Mouse (Mus musculus) thymus, adult 2 months (tissue): ENCODE measurements around the gene Slc25a30.

Experiments used
- CTCF ChIP-seq: fragments of 200-500 bp; IDR thresholded peaks from 2 replicates; pipeline ENCODE4 v1.5.1; 2012; ENCODE audit warnings: mild to moderate bottlenecking, control low read depth, low read length, moderate library complexity, borderline replicate concordance; ENCODE audit not compliant: control insufficient read depth, poor library complexity, insufficient read depth; ENCODE audit errors: extremely low read depth
- POLR2A ChIP-seq: fragments of 200-500 bp; IDR thresholded peaks from 2 replicates; pipeline ENCODE4 v1.6.1; 2012; ENCODE audit warnings: mild to moderate bottlenecking, low read length, control low read depth, moderate library complexity; ENCODE audit not compliant: control insufficient read depth, poor library complexity, insufficient read depth; ENCODE audit errors: extremely low read depth

DNA sequence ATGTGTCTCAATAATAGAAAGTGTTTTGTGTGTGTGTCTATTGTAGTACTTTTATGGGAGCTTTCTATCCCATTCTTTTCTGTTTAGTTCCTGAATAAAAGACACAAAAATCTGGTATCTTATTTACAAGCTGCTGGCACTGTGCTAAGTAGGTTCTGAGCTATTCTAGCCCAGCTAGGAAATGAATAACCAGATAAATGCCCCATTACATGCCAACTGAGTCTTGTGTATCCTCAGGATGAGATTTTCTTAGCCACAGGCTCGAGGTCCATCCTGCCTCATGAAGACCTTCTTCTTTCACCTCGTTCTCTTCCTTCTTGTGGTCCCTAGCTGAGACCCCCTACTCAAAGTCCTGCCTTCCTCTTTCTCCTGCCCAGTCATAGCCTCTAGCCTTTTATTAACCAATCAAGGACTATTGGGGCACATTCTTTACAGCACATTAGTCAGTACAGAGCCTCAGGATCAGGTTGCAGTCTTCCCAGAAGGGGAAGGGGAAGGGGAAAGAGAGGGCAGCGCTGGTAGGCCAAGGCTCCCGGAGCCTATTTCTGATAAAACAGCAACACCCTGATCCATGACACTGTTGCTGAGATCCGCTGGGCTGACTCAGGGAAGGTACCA is 11.0 kb upstream of the Slc25a30 start:
- no peak for TF ChIP-seq CTCF
- no peak for TF ChIP-seq POLR2A
